Mouse (Mus musculus): ENCODE data around the gene Ripor3. TPM values are rescaled to one million over a fixed set of nuclear protein-coding genes. Genes with fewer than 3 reads are reported as not detected.
A peak's percentile ranks its signal among the peaks of the same experiment; 100 is the strongest.
"Not testable (repeated sequence)": the region's sequence is repeated elsewhere in the genome, so short reads cannot be mapped to it uniquely, and the experiment has no call there.

Gene Ripor3
- not detected in 2 replicates for total RNA-seq (2015)
- total RNA-seq (2017) = not detected in 2 replicates

DNA sequence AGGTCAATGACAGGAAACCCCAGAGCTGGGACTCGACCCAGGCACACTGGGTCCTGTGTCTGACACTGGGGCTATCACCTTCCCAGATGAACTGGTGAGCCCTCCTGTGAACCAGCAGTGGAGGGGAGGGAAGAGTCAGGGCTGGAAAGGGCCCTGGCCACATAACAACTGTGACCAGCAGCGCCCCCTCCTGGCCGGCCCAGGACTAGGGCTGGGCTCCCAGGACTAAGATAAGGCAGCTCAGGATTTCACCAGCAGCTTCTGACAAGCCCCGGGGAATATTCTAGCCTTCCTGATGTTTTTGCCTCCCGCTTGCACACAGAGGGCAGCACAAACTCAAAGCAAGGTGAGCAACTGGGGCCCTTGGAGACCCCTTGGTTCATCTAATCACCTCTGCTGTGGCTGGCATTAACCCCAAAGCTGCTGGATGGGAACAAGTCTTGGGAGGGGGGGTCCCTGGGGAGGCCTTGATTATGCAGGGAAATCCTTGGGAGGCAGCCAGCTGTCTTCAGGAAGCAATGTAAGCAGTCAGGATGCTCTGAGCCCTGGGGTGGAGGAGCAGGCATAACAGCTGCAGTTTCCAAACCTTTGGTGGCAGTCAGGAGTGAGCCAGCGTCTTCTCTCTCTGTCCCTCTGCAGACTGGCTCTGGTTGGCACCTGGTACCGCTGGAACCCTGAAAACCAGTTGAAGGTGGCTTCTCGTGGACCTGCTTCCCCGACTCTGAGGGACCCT is at the start of gene Ripor3:
Ripor3 (minus strand) TSS at position 683 of the 733 bp plus-strand sequence.
- ATAC-seq (replicated peaks; ENCODE audit: poor library complexity) = peak; percentile 82

DNA sequence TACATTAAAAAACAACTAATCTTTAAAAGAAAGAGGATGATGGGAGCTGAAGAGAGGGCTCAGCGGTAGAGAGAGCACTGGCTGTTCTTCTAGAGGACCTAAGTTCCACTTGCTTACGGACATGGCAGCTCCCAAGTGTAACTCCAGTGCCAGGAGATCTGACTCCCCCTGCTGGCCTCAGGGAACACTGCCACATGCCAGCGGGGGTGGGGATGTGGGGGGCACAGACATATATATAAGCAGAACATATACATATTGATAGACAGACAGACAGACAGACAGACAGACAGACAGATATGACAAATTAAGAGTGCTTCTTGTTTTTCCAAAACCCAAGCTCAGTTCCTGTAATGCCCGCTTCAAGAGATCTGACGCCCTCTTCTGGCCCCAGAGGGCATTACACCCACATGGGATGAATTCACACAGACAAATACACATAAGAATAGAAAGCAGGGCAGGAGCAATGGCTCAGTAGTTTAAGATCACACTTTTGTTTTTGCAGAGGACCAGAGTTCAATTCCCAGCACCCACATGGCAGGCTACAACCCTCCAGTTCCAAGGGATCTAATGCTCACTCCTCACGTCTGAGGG is 48.9 kb upstream of the Ripor3 start:
- no peak for ATAC-seq (replicated peaks; ENCODE audit: poor library complexity)

DNA sequence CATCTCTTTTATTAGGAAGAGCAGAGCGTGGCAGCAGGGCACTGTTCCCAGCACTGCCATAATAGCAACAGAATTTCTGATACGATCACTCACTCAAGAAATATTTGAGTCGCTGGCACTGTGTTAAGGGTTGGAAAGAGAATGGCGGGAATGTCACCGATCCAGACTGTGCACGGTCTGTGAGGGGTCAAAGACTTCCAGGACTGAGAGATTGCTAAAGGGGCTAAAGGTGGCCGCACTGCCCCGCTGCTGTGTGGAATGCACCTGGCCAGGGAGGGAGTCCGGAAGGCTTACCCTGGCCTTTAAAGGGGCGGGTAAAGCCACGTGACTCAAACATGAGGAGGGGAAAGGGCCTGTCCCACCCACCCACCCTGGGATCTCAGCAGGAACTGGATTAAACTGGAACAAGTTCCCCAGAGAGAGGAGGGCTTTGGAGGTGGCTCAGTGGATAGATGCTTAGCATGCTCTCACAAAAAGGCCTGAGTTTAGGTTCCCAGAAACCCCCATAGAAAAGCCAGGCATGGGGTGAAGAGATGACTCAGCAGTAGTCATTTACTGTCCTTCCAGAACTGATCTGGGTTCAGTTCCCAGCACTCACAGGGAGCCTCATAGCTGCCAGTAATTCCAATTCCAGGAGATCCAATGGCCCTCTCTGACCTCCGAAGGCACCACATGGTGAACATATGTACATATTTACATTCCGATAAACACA is 48.2 kb upstream of the Ripor3 start:
- no peak for ATAC-seq (replicated peaks; ENCODE audit: poor library complexity)

DNA sequence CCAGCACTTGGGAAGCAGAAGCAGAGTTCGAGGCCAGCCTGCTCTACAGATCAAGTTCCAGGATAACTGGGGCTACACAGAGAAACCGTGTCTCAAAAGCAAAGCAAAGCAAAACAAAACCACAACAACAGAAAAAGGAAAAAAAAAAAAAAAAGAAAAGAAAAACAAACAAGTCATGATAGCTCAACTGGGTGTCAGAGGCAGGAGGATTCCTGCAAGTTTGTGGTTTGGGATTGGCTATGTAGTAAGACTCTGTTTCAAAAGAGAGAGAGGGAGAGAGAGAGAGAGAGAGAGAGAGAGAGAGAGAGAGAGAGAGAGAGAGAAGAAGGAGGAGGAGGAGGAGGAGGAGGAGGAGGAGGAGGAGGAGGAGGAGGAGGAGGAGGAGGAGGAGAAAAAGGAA is 47.5 kb upstream of the Ripor3 start:
- ATAC-seq (replicated peaks; ENCODE audit: poor library complexity) = not testable (repeated sequence)

DNA sequence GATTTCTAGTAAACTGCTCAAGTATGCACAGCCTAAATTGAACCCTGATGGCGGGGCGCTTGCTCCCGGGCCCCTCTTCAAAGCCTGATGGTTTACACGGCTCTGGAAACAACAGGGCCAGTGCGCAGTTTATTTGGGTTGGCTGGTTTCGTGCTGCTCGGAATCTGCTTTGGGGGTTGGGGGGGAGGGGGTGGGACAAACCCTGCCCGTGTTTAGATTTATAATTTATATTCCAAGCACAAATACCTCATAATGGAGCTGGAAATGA is 46.2 kb upstream of the Ripor3 start:
- no peak for ATAC-seq (replicated peaks; ENCODE audit: poor library complexity)

DNA sequence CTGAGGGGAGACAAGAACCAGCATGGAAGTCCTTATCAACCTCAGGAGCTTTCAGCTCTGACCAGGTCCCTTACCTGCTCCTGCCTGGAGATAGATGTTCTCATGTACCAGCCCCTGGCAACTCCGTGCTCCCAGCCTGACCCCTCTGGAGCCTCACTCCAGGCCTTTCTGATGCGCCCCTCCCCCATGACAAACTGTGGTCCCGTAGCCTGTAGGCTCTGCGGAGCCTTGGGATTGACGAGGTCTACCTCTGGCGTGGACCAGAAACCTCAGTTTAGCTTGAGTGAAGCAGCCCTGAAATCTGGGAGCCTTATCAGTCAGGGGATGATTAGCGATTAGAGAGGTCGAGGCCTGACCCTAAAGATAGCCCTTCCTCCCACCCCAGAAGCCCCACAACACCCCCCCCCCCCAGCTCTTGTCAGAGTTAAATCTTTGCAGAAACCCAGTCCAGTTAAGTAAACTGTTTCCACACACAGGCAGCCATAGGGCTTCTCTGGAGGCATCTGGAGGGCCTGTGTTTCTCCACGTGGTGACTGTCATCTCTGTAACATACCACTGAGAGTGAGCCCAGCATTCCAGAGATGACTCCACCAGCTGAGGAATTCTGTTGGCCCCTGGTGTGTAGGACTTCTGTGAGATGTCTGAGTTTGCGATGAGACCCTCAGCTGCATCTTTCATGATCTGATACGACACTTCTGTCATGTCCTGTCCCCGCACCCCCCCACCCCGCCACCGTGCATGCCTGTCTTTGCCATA is 45.7 kb upstream of the Ripor3 start:
- no peak for ATAC-seq (replicated peaks; ENCODE audit: poor library complexity)

DNA sequence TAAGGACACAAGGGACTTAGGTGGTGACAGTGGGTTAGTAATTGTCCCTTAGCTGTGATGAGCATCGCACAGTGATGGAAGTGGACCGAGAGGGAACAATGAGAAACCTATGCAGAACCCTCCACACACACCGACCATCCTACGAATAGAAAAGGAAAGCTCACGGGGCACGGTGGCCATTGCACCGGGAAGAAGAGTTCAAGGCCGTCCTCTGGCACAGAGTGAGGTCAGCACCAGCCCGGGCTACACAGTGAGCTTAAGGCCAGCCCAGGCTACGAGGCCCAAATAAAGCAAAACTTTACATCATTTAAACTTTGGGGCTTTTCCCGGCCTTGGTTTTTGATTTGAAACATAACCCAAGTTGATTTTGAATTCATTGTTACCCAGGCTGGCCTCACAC is 43.7 kb upstream of the Ripor3 start:
- ATAC-seq (replicated peaks; ENCODE audit: poor library complexity) = no peak

DNA sequence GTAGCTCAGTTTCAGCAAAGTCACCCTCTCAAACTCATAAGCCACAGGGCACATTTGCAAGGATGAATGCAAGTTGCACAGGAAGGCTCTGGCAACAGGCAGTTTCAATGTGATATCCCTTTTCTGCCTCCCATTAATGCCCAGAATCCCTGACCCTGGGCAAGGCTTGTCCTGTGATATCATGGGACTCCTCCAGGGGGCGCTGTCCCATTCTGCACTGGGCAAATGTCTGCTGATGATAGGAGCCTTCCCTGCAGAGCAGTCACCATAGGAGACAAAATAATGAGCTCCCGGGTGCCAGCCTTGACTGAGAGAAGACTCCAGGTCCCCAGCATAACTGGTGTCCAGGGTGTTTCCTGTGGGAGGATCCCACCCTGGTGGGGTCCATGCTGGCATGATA is 42.3 kb upstream of the Ripor3 start:
- ATAC-seq (replicated peaks; ENCODE audit: poor library complexity) = peak; percentile 51

- no peak for ATAC-seq (replicated peaks; ENCODE audit: poor library complexity)
Observed at GRCm38 (mm10) chr2:168052156-168052555, 41.7 kb upstream of the Ripor3 start.

DNA sequence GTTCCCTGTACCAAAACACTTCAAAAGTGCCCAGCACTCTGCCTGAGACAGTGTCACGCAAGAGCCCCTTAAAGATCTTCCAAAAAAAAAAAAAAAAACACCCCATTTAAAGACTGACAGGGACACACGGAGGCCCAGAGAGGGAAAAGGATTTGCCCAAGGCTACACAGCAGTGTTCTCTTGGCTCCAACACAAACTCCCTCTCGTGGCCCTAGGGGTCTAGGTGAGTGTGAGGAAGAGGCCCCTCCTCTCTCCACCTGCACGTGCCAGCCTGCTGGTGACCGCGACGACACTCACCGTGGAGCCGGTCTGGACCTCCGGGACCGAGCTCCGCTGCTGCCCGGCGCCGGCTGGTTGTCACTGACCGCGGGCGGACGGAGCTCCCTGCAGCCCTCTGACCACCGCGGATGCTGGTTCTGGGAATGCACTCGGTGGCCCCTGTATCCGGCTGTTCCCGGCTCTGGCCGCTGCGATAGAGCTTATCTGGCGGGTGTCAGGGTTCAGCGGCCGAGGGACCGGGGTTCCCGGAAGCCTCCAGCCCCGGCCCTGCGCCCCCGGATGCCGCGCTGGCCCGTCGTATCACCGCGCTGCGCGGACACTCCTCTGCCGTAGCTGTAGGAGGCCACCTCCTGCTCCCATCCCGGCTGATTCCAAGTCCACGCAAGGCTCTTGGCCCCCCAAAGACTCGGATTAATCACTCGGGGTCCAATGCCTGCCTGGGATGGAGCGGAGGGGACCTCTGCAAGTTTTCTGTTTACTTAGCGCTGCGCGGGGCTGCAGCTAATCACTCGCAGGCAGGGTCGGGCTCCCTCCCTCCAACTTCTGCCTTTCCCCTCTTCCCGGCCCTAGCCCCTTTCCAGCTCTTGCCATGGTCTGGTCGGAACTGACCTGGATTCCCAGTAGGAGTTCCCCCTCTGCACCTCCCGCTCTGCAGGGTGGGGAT is 39.9 kb upstream of the Ripor3 start:
- peak; percentile 48 for ATAC-seq (replicated peaks; ENCODE audit: poor library complexity)

- no peak for ATAC-seq (replicated peaks; ENCODE audit: poor library complexity)
Observed at GRCm38 (mm10) chr2:168049002-168049635, 38.7 kb upstream of the Ripor3 start.

GRCm38 (mm10) chr2:168046467-168046866 is 36.0 kb upstream of the Ripor3 start:
- no peak for ATAC-seq (replicated peaks; ENCODE audit: poor library complexity)

GRCm38 (mm10) chr2:168045771-168046170 is 35.4 kb upstream of the Ripor3 start:
- no peak for ATAC-seq (replicated peaks; ENCODE audit: poor library complexity)

DNA sequence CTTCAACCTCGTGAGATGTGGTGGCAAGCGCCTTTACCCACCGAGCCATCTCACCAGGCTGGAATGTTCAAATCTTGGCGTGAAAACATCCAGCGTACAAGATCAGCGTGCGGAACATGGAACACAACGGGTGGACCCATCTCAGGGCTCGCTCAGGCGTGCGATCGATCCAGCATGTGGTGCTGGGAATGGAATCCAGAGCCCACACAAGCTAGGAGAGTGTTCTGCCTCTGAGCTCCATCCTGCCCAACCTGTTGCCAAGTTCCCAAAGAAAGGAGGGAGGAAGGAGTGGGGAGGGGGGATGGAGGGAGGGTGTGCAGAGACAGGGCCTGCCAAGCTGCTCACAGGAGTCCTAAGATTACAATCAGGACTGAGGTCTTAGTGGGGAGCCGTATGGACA is 34.9 kb upstream of the Ripor3 start:
- ATAC-seq (replicated peaks; ENCODE audit: poor library complexity) = no peak

- ATAC-seq (replicated peaks; ENCODE audit: poor library complexity) = no peak
Observed at GRCm38 (mm10) chr2:168044681-168045287, 34.4 kb upstream of the Ripor3 start.

GRCm38 (mm10) chr2:168042019-168042418 is 31.6 kb upstream of the Ripor3 start:
- ATAC-seq (replicated peaks; ENCODE audit: poor library complexity) = no peak

DNA sequence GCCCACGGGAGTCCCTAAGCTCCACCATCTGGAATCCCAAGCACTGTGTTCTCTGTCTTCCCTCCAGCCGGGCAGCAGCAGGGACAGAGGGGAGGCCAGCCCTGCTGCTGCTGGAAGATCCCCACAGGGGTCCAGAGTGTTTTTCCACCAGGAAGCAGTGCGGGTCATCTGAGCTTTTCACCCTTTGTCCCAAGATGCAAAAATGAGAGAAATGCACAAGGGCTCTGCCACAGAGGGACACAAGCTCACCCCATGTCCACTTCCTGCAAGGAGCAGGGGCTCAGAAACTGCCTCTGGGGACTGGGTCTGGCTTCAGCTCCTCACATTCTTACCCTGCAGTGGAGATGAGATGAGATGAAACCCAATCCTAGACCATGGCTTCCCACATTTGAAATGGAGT is 30.3 kb upstream of the Ripor3 start:
- ATAC-seq (replicated peaks; ENCODE audit: poor library complexity) = no peak

GRCm38 (mm10) chr2:168037063-168037462 is 26.6 kb upstream of the Ripor3 start:
- ATAC-seq (replicated peaks; ENCODE audit: poor library complexity) = no peak

GRCm38 (mm10) chr2:168035907-168036306 is 25.5 kb upstream of the Ripor3 start:
- ATAC-seq (replicated peaks; ENCODE audit: poor library complexity) = no peak

DNA sequence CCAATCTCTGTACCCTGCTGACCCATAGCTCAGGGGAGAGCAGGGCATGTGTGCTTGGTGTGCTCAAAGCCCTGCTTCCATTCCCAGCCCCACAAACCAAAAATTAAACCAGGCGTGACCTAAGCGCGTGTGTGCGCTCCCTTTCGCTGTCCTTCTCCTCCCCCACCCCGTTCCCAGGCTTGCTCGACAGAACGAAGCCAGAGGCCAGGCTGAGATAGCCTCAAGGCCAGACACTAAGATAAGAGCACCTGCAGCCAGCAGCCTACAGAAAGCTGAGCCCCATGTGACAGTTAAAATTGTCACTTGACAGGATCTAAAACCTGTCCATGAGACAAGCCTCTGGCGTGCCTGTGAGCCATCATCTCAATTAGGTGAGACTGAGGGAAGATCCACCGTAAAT is 23.5 kb upstream of the Ripor3 start:
- ATAC-seq (replicated peaks; ENCODE audit: poor library complexity) = peak; percentile 58
